Mouse (Mus musculus): ENCODE results near the gene Ppp2r5b. TPM values are rescaled to one million over a fixed set of nuclear protein-coding genes. Genes with fewer than 3 reads are reported as not detected.

Ppp2r5b gene
- 42.1 and 46.8 TPM in 2 replicates for polyA plus RNA-seq (2014; fragmentation: Nextera tagmentation; extraction: Ambion mirVana)

GRCm38 (mm10) chr19:6235084-6236052 is at the start of gene Ppp2r5b:
TSS of gene Ppp2r5b (minus strand) at chr19:6235872.
- Histone ChIP-seq H3K36me3 (ENCODE audit: control insufficient read depth, insufficient read depth, low read length) (no peaks in the 10 kb centered on the region; the same call in 1 of the 2 replicates), H3K27ac (ENCODE audit: low read depth, low read length) (peak within 1 kb of the TSS; percentile 71), H3K9ac (ENCODE audit: low read depth, low read length) (peak within 1 kb of the TSS; percentile 87), H3K4me3 (ENCODE audit: low read depth, low read length) (peak within 1 kb of the TSS; percentile 85), H3K9me3 (ENCODE audit: control insufficient read depth, low read length) (no peaks in the 10 kb centered on the region), H3K27me3 (ENCODE audit: control insufficient read depth, insufficient read depth, low read length) (no peaks in the 10 kb centered on the region), H3K4me2 (replicated peaks; ENCODE audit: low read depth, low read length) (peak within 1 kb of the TSS; percentile 59), H3K4me1 (replicated peaks; ENCODE audit: control insufficient read depth, insufficient read depth, low read length) (peaks cover 4% of the 10 kb centered on the region; the same call in 1 of the 2 replicates)
- peak; percentile 95 for DNase-seq (ENCODE audit: low spot score)
- ATAC-seq (ENCODE audit: low FRiP score): peak; percentile 92
- WGBS: 2% methylated on average over 48 of the region's 48 CpGs

DNA sequence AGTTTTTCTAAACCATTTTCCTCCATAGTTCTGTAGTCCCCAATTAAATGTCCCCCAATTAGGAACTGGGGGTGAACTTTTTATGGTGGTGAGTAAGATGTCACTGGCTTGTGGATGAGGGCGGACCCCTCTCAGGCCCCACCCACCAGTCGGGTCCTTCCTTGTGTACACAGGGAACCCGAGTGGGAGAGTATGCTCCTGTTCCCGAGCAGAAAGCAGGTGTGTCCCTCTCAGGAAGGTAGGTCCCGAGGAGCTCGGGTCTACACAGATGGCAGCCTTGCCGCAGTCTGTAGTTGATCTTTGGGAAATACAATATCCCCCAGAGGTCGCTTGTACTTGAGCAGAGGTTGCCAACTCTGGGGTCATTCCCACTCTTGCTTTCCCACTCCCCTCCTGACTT is 49.6 kb upstream of the Ppp2r5b start:
- Histone ChIP-seq H3K27me3 (ENCODE audit: control insufficient read depth, insufficient read depth, low read length) (no peaks in the 10 kb centered on the region), H3K4me1 (replicated peaks; ENCODE audit: control insufficient read depth, insufficient read depth, low read length) (no peaks in the 10 kb centered on the region), H3K9ac (ENCODE audit: low read depth, low read length) (no peak overlapping the region), H3K9me3 (ENCODE audit: control insufficient read depth, low read length) (no peaks in the 10 kb centered on the region), H3K4me3 (ENCODE audit: low read depth, low read length) (no peak overlapping the region), H3K4me2 (replicated peaks; ENCODE audit: low read depth, low read length) (no peak overlapping the region), H3K36me3 (ENCODE audit: control insufficient read depth, insufficient read depth, low read length) (peaks cover 14% of the 10 kb centered on the region), H3K27ac (ENCODE audit: low read depth, low read length) (0 out of 2 replicates have a peak overlapping the region, but pooled peaks have one; percentile 3)
- DNase-seq (ENCODE audit: low spot score) (no peak), ATAC-seq (ENCODE audit: low FRiP score) (no peak)
- WGBS: 81% methylated on average over 8 of the region's 8 CpGs

DNA sequence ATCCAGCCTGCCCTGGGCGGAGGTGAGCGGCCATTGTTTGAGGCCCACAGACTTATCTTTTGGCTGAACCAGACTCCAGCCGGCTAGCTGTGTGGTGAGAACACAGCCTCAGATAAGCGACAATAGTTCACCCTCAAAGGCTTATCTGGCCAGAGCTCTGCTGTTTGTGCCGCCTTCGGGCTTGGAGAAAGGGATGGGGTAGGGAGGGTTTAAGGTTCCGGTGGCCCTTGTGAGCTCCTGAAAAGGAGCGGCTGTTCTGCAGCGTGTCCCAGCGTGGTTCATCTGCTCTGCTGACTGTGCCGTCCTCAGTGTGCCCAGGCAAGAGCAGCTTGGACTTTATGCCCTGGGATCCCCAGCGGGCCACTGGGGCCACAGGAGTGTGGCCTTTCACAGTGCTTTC is 48.8 kb upstream of the Ppp2r5b start:
- Histone ChIP-seq H3K9ac (ENCODE audit: low read depth, low read length) (no peak overlapping the region), H3K4me3 (ENCODE audit: low read depth, low read length) (no peak overlapping the region), H3K4me2 (replicated peaks; ENCODE audit: low read depth, low read length) (no peak overlapping the region), H3K27me3 (ENCODE audit: control insufficient read depth, insufficient read depth, low read length) (no peaks in the 10 kb centered on the region), H3K36me3 (ENCODE audit: control insufficient read depth, insufficient read depth, low read length) (peaks cover 14% of the 10 kb centered on the region), H3K27ac (ENCODE audit: low read depth, low read length) (0 out of 2 replicates have a peak overlapping the region, but pooled peaks have one; percentile 3), H3K9me3 (ENCODE audit: control insufficient read depth, low read length) (no peaks in the 10 kb centered on the region), H3K4me1 (replicated peaks; ENCODE audit: control insufficient read depth, insufficient read depth, low read length) (no peaks in the 10 kb centered on the region)
- whole genome bisulfite sequencing: 90% methylated on average over 12 of the region's 12 CpGs
- ATAC-seq (ENCODE audit: low FRiP score) (no peak), DNase-seq (ENCODE audit: low spot score) (no peak)

GRCm38 (mm10) chr19:6283001-6283400 is 47.3 kb upstream of the Ppp2r5b start:
- H3K4me3 ChIP-seq (ENCODE audit: low read depth, low read length): no peak overlapping the region
- ATAC-seq (ENCODE audit: low FRiP score) (no peak), DNase-seq (ENCODE audit: low spot score) (no peak)
- 86% methylated on average over 5 of the region's 5 CpGs for WGBS
- H3K27me3 ChIP-seq (ENCODE audit: control insufficient read depth, insufficient read depth, low read length): no peaks in the 10 kb centered on the region
- H3K4me2 ChIP-seq (replicated peaks; ENCODE audit: low read depth, low read length): no peak overlapping the region
- H3K36me3 ChIP-seq (ENCODE audit: control insufficient read depth, insufficient read depth, low read length): peaks cover 14% of the 10 kb centered on the region
- H3K9ac ChIP-seq (ENCODE audit: low read depth, low read length): no peak overlapping the region
- H3K9me3 ChIP-seq (ENCODE audit: control insufficient read depth, low read length): no peaks in the 10 kb centered on the region
- H3K27ac ChIP-seq (ENCODE audit: low read depth, low read length): no peak overlapping the region
- peaks cover 10% of the 10 kb centered on the region for H3K4me1 ChIP-seq (replicated peaks; ENCODE audit: control insufficient read depth, insufficient read depth, low read length)

- Histone ChIP-seq H3K4me1 (replicated peaks; ENCODE audit: control insufficient read depth, insufficient read depth, low read length) (peaks cover 11% of the 10 kb centered on the region), H3K9me3 (ENCODE audit: control insufficient read depth, low read length) (no peaks in the 10 kb centered on the region), H3K4me2 (replicated peaks; ENCODE audit: low read depth, low read length) (no peak overlapping the region), H3K9ac (ENCODE audit: low read depth, low read length) (no peak overlapping the region), H3K27ac (ENCODE audit: low read depth, low read length) (no peak overlapping the region), H3K27me3 (ENCODE audit: control insufficient read depth, insufficient read depth, low read length) (no peaks in the 10 kb centered on the region), H3K36me3 (ENCODE audit: control insufficient read depth, insufficient read depth, low read length) (peaks cover 14% of the 10 kb centered on the region), H3K4me3 (ENCODE audit: low read depth, low read length) (no peak overlapping the region)
- 82% methylated on average over 14 of the region's 14 CpGs for WGBS
- ATAC-seq (ENCODE audit: low FRiP score) (no peak), DNase-seq (ENCODE audit: low spot score) (no peak)
Observed at GRCm38 (mm10) chr19:6281122-6282020, 45.7 kb upstream of the Ppp2r5b start.

DNA sequence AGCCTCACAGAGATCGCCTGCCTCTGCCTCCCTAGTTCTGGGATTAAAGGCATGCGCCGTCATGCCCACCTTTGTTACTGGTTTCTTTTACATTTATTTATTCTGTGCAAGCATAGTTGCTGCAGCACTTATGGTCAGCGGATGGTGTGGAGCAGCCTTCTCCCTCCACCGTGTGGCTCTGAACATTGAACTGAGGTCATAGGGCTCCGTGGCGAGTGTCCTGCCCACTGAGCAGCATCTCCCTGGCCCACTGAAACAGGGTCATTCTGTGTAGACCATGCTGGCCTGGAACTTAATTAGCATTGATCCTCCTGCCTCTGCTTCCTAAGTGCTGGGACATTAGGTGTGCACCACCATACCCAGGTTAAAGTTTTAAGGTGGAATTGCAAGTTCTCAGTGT is 44.9 kb upstream of the Ppp2r5b start:
- Histone ChIP-seq H3K27me3 (ENCODE audit: control insufficient read depth, insufficient read depth, low read length) (no peaks in the 10 kb centered on the region), H3K4me3 (ENCODE audit: low read depth, low read length) (no peak overlapping the region), H3K9ac (ENCODE audit: low read depth, low read length) (no peak overlapping the region), H3K36me3 (ENCODE audit: control insufficient read depth, insufficient read depth, low read length) (peaks cover 13% of the 10 kb centered on the region), H3K27ac (ENCODE audit: low read depth, low read length) (no peak overlapping the region), H3K4me1 (replicated peaks; ENCODE audit: control insufficient read depth, insufficient read depth, low read length) (peaks cover 11% of the 10 kb centered on the region), H3K9me3 (ENCODE audit: control insufficient read depth, low read length) (no peaks in the 10 kb centered on the region), H3K4me2 (replicated peaks; ENCODE audit: low read depth, low read length) (no peak overlapping the region)
- ATAC-seq (ENCODE audit: low FRiP score) (no peak), DNase-seq (ENCODE audit: low spot score) (no peak)
- 88% methylated on average over 7 of the region's 7 CpGs for WGBS

DNA sequence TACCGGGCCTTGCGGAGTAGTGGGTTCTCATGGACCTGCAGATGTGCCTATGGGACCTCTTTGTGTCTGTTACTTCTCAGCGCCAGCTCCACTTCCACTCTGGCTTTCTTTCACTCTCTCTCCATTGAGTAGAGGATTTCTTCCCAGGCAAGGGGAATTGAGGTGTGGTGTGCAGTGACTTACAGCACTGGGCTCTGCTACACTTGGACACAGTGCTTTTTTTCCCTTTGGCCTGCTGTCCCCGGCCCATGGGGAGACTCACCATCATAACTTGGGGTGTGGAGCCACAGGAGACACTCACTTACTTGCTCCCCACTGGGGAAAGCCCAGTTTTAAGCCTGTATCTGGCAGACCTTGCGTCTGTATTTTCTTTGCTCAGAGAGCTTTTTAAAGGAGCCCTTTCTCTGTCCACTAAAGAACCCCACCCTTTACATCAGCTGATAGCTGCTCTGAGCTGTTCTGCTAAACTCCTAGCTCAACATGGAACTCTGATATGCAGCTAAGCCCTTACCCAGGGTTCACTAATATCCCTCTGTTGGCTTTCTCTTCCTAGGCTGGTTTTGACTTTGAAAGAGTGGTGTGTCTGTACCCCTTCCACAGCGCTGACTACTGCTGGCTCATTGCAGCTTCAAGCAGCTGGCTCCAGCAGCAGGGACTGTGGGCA is 43.9 kb upstream of the Ppp2r5b start:
- H3K27ac ChIP-seq (ENCODE audit: low read depth, low read length): no peak overlapping the region
- DNase-seq (ENCODE audit: low spot score) (no peak), ATAC-seq (ENCODE audit: low FRiP score) (no peak)
- no peaks in the 10 kb centered on the region for H3K9me3 ChIP-seq (ENCODE audit: control insufficient read depth, low read length)
- peak overlapping the region; percentile 15; the same call in 1 of the 2 replicates for H3K9ac ChIP-seq (ENCODE audit: low read depth, low read length)
- peak overlapping the region; percentile 88; the same call in 1 of the 2 replicates for H3K4me2 ChIP-seq (replicated peaks; ENCODE audit: low read depth, low read length)
- H3K36me3 ChIP-seq (ENCODE audit: control insufficient read depth, insufficient read depth, low read length): peaks cover 12% of the 10 kb centered on the region
- H3K4me3 ChIP-seq (ENCODE audit: low read depth, low read length): 0 out of 2 replicates have a peak overlapping the region, but pooled peaks have one; percentile 10
- no peaks in the 10 kb centered on the region for H3K27me3 ChIP-seq (ENCODE audit: control insufficient read depth, insufficient read depth, low read length)
- 91% methylated on average over 6 of the region's 6 CpGs for WGBS
- peaks cover 11% of the 10 kb centered on the region for H3K4me1 ChIP-seq (replicated peaks; ENCODE audit: control insufficient read depth, insufficient read depth, low read length)

DNA sequence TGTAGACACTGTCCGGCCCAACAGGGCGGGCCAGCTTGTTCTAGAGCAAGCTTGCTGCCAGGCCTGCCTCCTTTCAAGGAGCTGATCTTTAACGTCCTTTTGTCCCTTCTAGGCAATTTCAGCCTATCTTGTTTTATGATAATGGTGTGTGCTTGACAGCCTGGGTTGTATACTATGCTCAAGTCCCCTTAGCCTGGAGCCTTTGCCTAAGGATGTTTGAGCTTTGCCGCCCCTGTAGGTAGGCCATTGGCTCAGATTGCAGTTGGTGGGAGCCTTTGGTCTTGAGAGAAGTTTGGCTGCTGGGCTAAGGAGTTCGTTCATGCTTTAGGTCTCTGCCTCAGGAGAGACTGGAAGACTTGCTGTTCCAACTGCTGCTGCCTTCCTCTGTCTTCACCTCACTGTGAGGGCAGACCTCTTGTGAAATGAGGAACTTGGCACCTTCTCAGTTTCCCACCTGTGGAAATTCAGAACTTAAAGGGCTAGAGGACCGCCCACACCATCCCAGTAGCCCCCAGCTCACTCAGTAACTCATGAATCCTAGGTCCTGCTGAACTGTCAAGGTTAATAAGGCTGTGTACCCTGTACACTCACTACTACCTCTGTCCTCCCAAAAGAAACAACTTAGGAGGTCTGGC is 42.9 kb upstream of the Ppp2r5b start:
- no peaks in the 10 kb centered on the region for H3K27me3 ChIP-seq (ENCODE audit: control insufficient read depth, insufficient read depth, low read length)
- DNase-seq (ENCODE audit: low spot score) (no peak), ATAC-seq (ENCODE audit: low FRiP score) (no peak)
- peak overlapping the region; percentile 77 for H3K9ac ChIP-seq (ENCODE audit: low read depth, low read length)
- peaks cover 11% of the 10 kb centered on the region for H3K4me1 ChIP-seq (replicated peaks; ENCODE audit: control insufficient read depth, insufficient read depth, low read length)
- no peak overlapping the region for H3K27ac ChIP-seq (ENCODE audit: low read depth, low read length)
- peak overlapping the region; percentile 90 for H3K4me3 ChIP-seq (ENCODE audit: low read depth, low read length)
- peaks cover 12% of the 10 kb centered on the region for H3K36me3 ChIP-seq (ENCODE audit: control insufficient read depth, insufficient read depth, low read length)
- 46% methylated on average over 6 of the region's 6 CpGs for WGBS
- peak overlapping the region; percentile 88 for H3K4me2 ChIP-seq (replicated peaks; ENCODE audit: low read depth, low read length)
- no peaks in the 10 kb centered on the region for H3K9me3 ChIP-seq (ENCODE audit: control insufficient read depth, low read length)
